Mouse (Mus musculus) macrophage (primary cell): Measurements from ENCODE around the gene Zfp511. TPM values are rescaled to one million over a fixed set of nuclear protein-coding genes. Genes with fewer than 3 reads are reported as not detected.

Source experiments
- H3K27ac ChIP-seq: fragments of 350-480 bp; formaldehyde crosslinking; 2 replicates; pipeline ENCODE4 v1.9.0; 2021
- H3K36me3 ChIP-seq: fragments of 350-480 bp; formaldehyde crosslinking; 2 replicates; pipeline ENCODE4 v1.9.0; 2021; ENCODE audit errors: inconsistent target
- H3K4me3 ChIP-seq: fragments of 350-480 bp; formaldehyde crosslinking; 2 replicates; pipeline ENCODE4 v1.9.0; 2021; ENCODE audit errors: inconsistent target
- H3K79me2 ChIP-seq: fragments of 350-480 bp; formaldehyde crosslinking; 2 replicates; pipeline ENCODE4 v1.9.0; 2021; ENCODE audit errors: inconsistent target
- WGBS: methylation state at CpG from one replicate; pipeline ENCODE4 v1.1.7; 2026; ENCODE audit warnings: inconsistent platforms; ENCODE audit not compliant: missing documents; 5-methylcytosine and 5-hydroxymethylcytosine counted together
- polyA plus RNA-seq: library from polyadenylated mRNA; stranded (reverse); fragments of 250-400 nt; gene quantifications from 3 replicates; pipeline ENCODE4 v1.2.4, GENCODE M21; 2018; ENCODE audit warnings: inconsistent platforms

Zfp511 gene
- polyA plus RNA-seq, 1 experiment from 2014 or later = 11.9 TPM

- H3K27ac ChIP-seq = no peak overlapping the region
- H3K79me2 ChIP-seq = peaks cover 23% of the 10 kb centered on the region
- no peak overlapping the region for H3K4me3 ChIP-seq
- WGBS = 94% methylated on average over 12 of the region's 12 CpGs
- peaks cover 55% of the 10 kb centered on the region for H3K36me3 ChIP-seq
Observed at GRCm38 (mm10) chr7:140031771-140032170, 4.4 kb upstream of the Zfp511 start.

GRCm38 (mm10) chr7:140032366-140032765, 3.8 kb upstream of the Zfp511 start:
- peaks cover 55% of the 10 kb centered on the region for H3K36me3 ChIP-seq
- whole genome bisulfite sequencing = 95% methylated on average over 10 of the region's 10 CpGs
- no peak overlapping the region for H3K4me3 ChIP-seq
- peaks cover 29% of the 10 kb centered on the region for H3K79me2 ChIP-seq
- no peak overlapping the region for H3K27ac ChIP-seq

GRCm38 (mm10) chr7:140033386-140033785, 2.8 kb upstream of the Zfp511 start:
- H3K79me2 ChIP-seq = peaks cover 29% of the 10 kb centered on the region
- no peak overlapping the region for H3K4me3 ChIP-seq
- H3K36me3 ChIP-seq = peaks cover 51% of the 10 kb centered on the region
- no peak overlapping the region for H3K27ac ChIP-seq
- WGBS = 96% methylated on average over 9 of the region's 9 CpGs

- Histone ChIP-seq H3K79me2 (peaks cover 29% of the 10 kb centered on the region), H3K27ac (peak overlapping the region; percentile 61), H3K36me3 (peaks cover 38% of the 10 kb centered on the region), H3K4me3 (peak overlapping the region; percentile 88)
- WGBS = 14% methylated on average over 7 of the region's 7 CpGs
Observed at GRCm38 (mm10) chr7:140035456-140035855, 735 bp upstream of the Zfp511 start.

GRCm38 (mm10) chr7:140037171-140037555, 972 bp downstream of the Zfp511 start:
- H3K36me3 ChIP-seq = peaks cover 25% of the 10 kb centered on the region
- H3K4me3 ChIP-seq = peak overlapping the region; percentile 88
- H3K27ac ChIP-seq = no peak overlapping the region
- 50% methylated on average over 2 of the region's 3 CpGs for WGBS
- peaks cover 29% of the 10 kb centered on the region for H3K79me2 ChIP-seq

- H3K4me3 ChIP-seq = no peak overlapping the region
- WGBS = 60% methylated on average over 3 of the region's 3 CpGs
- peaks cover 12% of the 10 kb centered on the region for H3K36me3 ChIP-seq
- H3K27ac ChIP-seq = no peak overlapping the region
- no peaks in the 10 kb centered on the region for H3K79me2 ChIP-seq
Observed at GRCm38 (mm10) chr7:140042728-140043127, 6.5 kb downstream of the Zfp511 start.

GRCm38 (mm10) chr7:140045546-140045945, 9.4 kb downstream of the Zfp511 start:
- Histone ChIP-seq H3K4me3 (no peak overlapping the region), H3K27ac (no peak overlapping the region), H3K79me2 (no peaks in the 10 kb centered on the region), H3K36me3 (peaks cover 3% of the 10 kb centered on the region; the same call in 1 of the 2 replicates)
- whole genome bisulfite sequencing = 88% methylated on average over 4 of the region's 4 CpGs

- Histone ChIP-seq H3K79me2 (no peaks in the 10 kb centered on the region), H3K27ac (no peak overlapping the region), H3K4me3 (peak overlapping the region; percentile 12; the same call in 1 of the 2 replicates), H3K36me3 (no peaks in the 10 kb centered on the region)
- WGBS = 2% methylated on average over 33 of the region's 33 CpGs
Observed at GRCm38 (mm10) chr7:140047811-140048311, 11.7 kb downstream of the Zfp511 start.

GRCm38 (mm10) chr7:140048361-140049114, 12.3 kb downstream of the Zfp511 start, which contains the start of gene Msx3:
TSS of gene Msx3 (minus strand) at chr7:140049089.
- no peaks in the 10 kb centered on the region for H3K79me2 ChIP-seq
- H3K27ac ChIP-seq = no peak within 1 kb of the TSS
- 4% methylated on average over 56 of the region's 56 CpGs for WGBS

GRCm38 (mm10) chr7:140049115-140049689, 13.0 kb downstream of the Zfp511 start:
- 3% methylated on average over 34 of the region's 34 CpGs for WGBS
- no peak overlapping the region for H3K27ac ChIP-seq

More at GRCm38 (mm10) chr7:140048361-140049114, 12.3 kb downstream of the Zfp511 start, which contains the start of gene Msx3:
- H3K36me3 ChIP-seq = no peaks in the 10 kb centered on the region
- H3K4me3 ChIP-seq = peak within 1 kb of the TSS; percentile 31

GRCm38 (mm10) chr7:140054124-140054523, 17.9 kb downstream of the Zfp511 start:
- Histone ChIP-seq H3K27ac (no peak overlapping the region), H3K4me3 (no peak overlapping the region), H3K36me3 (no peaks in the 10 kb centered on the region), H3K79me2 (no peaks in the 10 kb centered on the region)
- WGBS = 81% methylated on average over 4 of the region's 4 CpGs

More at GRCm38 (mm10) chr7:140049115-140049689, 13.0 kb downstream of the Zfp511 start:
- Histone ChIP-seq H3K79me2 (no peaks in the 10 kb centered on the region), H3K36me3 (no peaks in the 10 kb centered on the region), H3K4me3 (peak overlapping the region; percentile 31)

GRCm38 (mm10) chr7:140057413-140058407, 21.5 kb downstream of the Zfp511 start:
- Histone ChIP-seq H3K4me3 (no peak overlapping the region; the same call in 1 of the 2 replicates), H3K36me3 (no peaks in the 10 kb centered on the region), H3K27ac (no peak overlapping the region), H3K79me2 (no peaks in the 10 kb centered on the region)
- 9% methylated on average over 52 of the region's 53 CpGs for WGBS

- Histone ChIP-seq H3K27ac (no peak overlapping the region), H3K79me2 (no peaks in the 10 kb centered on the region), H3K4me3 (no peak overlapping the region; the same call in 1 of the 2 replicates), H3K36me3 (no peaks in the 10 kb centered on the region)
- 49% methylated on average over 7 of the region's 7 CpGs for WGBS
Observed at GRCm38 (mm10) chr7:140058528-140058927, 22.3 kb downstream of the Zfp511 start.

GRCm38 (mm10) chr7:140059601-140060000, 23.4 kb downstream of the Zfp511 start:
- WGBS = 70% methylated on average over 4 of the region's 4 CpGs
- Histone ChIP-seq H3K79me2 (no peaks in the 10 kb centered on the region), H3K36me3 (no peaks in the 10 kb centered on the region), H3K4me3 (no peak overlapping the region), H3K27ac (no peak overlapping the region)
